Mouse (Mus musculus) embryonic facial prominence, embryonic 11.5 days (tissue): ENCODE data around the gene Olfr589. TPM values are rescaled to one million over a fixed set of nuclear protein-coding genes. Genes with fewer than 3 reads are reported as not detected.

ENCODE experiments used
- polyA plus RNA-seq: library from polyadenylated mRNA; unstranded; fragments of >200 nt; fragmentation: Nextera tagmentation; extraction: Ambion mirVana; gene quantifications from 2 replicates; pipeline ENCODE4 v1.2.1, GENCODE M21; 2014

Olfr589 gene
- polyA plus RNA-seq, 1 experiment from 2014 or later, result not detected

Other genes with a start within 250 kb of the Olfr589 start
- gene Olfr571, start 238.8 kb downstream of the Olfr589 start, polyA plus RNA-seq, result 0.28 and 0.31 TPM in 2 replicates
- not detected in 2 replicates for gene Olfr572, start 231.9 kb downstream of the Olfr589 start, polyA plus RNA-seq
- not detected in 2 replicates for gene Olfr573-ps1, start 213.8 kb downstream of the Olfr589 start, polyA plus RNA-seq
- gene Olfr574, start 207.9 kb downstream of the Olfr589 start, polyA plus RNA-seq, result not detected in 2 replicates
- not detected in 2 replicates for gene Olfr575, start 197.6 kb downstream of the Olfr589 start, polyA plus RNA-seq
- not detected in 2 replicates for gene Olfr576, start 193.7 kb downstream of the Olfr589 start, polyA plus RNA-seq
- gene Olfr577, start 180.4 kb downstream of the Olfr589 start, polyA plus RNA-seq, result not detected in 2 replicates
- not detected in 2 replicates for gene Olfr578, start 167.0 kb downstream of the Olfr589 start, polyA plus RNA-seq
- gene Olfr582, start 118.3 kb downstream of the Olfr589 start, polyA plus RNA-seq, result not detected in 2 replicates
- not detected in 2 replicates for gene Olfr583, start 105.1 kb downstream of the Olfr589 start, polyA plus RNA-seq
- not detected in 2 replicates for gene Olfr584, start 74.5 kb downstream of the Olfr589 start, polyA plus RNA-seq
- not detected in 2 replicates for gene Olfr585, start 58.6 kb downstream of the Olfr589 start, polyA plus RNA-seq
- not detected in 2 replicates for gene Olfr586, start 30.7 kb downstream of the Olfr589 start, polyA plus RNA-seq
- gene Olfr588-ps1, start 15.5 kb downstream of the Olfr589 start, polyA plus RNA-seq, result not detected in 2 replicates
- gene Olfr591, start 22.0 kb upstream of the Olfr589 start, polyA plus RNA-seq, result not detected in 2 replicates
- not detected in 2 replicates for gene Olfr592, start 28.4 kb upstream of the Olfr589 start, polyA plus RNA-seq
- not detected in 2 replicates for gene Olfr593, start 55.5 kb upstream of the Olfr589 start, polyA plus RNA-seq
- gene Olfr594, start 60.6 kb upstream of the Olfr589 start, polyA plus RNA-seq, result not detected in 2 replicates
- not detected in 2 replicates for gene Usp17ld, start 96.1 kb upstream of the Olfr589 start, polyA plus RNA-seq
- not detected in 2 replicates for gene Olfr596, start 149.3 kb upstream of the Olfr589 start, polyA plus RNA-seq
- gene Olfr597, start 160.0 kb upstream of the Olfr589 start, polyA plus RNA-seq, result not detected in 2 replicates
- not detected in 2 replicates for gene Olfr598, start 167.2 kb upstream of the Olfr589 start, polyA plus RNA-seq
- gene Olfr599, start 179.6 kb upstream of the Olfr589 start, polyA plus RNA-seq, result not detected in 2 replicates
- not detected in 2 replicates for gene Olfr600, start 193.3 kb upstream of the Olfr589 start, polyA plus RNA-seq
- not detected in 2 replicates for gene Olfr601, start 206.3 kb upstream of the Olfr589 start, polyA plus RNA-seq
- not detected in 2 replicates for gene Olfr603, start 229.8 kb upstream of the Olfr589 start, polyA plus RNA-seq